Mouse (Mus musculus) stomach, embryonic 14.5 days (tissue): ENCODE results near the gene Olfr459. TPM values are rescaled to one million over a fixed set of nuclear protein-coding genes. Genes with fewer than 3 reads are reported as not detected.

Experiments used
- ATAC-seq: fragments of 200-750 bp; cut with Nextera tagmentation; 2 replicates; pipeline ENCODE4 v1.8.0; 2017; ENCODE audit warnings: low read depth, moderate TSS enrichment; ENCODE audit not compliant: insufficient number of reproducible peaks, insufficient read depth, low FRiP score
- H3K27ac ChIP-seq: fragments of 300-500 bp; sonication (generic); 2 replicates; pipeline ENCODE4 v1.5.1; 2014; ENCODE audit warnings: mild to moderate bottlenecking, low read length, moderate library complexity, mixed read lengths
- H3K27me3 ChIP-seq: fragments of 300-500 bp; sonication (generic); 2 replicates; pipeline ENCODE4 v1.6.1; 2014; ENCODE audit warnings: low read length, control low read depth, mixed read lengths; ENCODE audit not compliant: control insufficient read depth, insufficient read depth
- H3K36me3 ChIP-seq: fragments of 300-500 bp; sonication (generic); 2 replicates; pipeline ENCODE4 v1.6.1; 2014; ENCODE audit warnings: mild to moderate bottlenecking, control low read depth, low read length, moderate library complexity, mixed read lengths; ENCODE audit not compliant: control insufficient read depth, insufficient read depth
- H3K4me1 ChIP-seq: fragments of 300-500 bp; sonication (generic); 2 replicates; pipeline ENCODE4 v1.6.1; 2014; ENCODE audit warnings: low read length, control low read depth, mixed read lengths; ENCODE audit not compliant: control insufficient read depth, insufficient read depth
- H3K4me2 ChIP-seq: fragments of 300-500 bp; sonication (generic); replicated peaks from 2 replicates; pipeline ENCODE4 v1.6.1; 2014; ENCODE audit warnings: low read depth, low read length, control low read depth
- H3K4me3 ChIP-seq: fragments of 300-500 bp; sonication (generic); 2 replicates; pipeline ENCODE4 v1.5.1; 2014; ENCODE audit warnings: low read depth, low read length, control low read depth
- H3K9ac ChIP-seq: fragments of 300-500 bp; sonication (generic); replicated peaks from 2 replicates; pipeline ENCODE4 v1.6.1; 2014; ENCODE audit warnings: low read depth, mild to moderate bottlenecking, control low read depth, low read length, moderate library complexity, mixed read lengths
- H3K9me3 ChIP-seq: fragments of 300-500 bp; sonication (generic); 2 replicates; pipeline ENCODE4 v1.6.1; 2016; ENCODE audit warnings: low read depth, low read length, control low read depth; ENCODE audit not compliant: control insufficient read depth
- WGBS: fragments of 180-500 bp; shearing (Covaris S2); extraction: QIAGEN DNeasy Blood & Tissue Kit; methylation state at CpG from one replicate; pipeline ENCODE4 v1.1.7; 2014; 5-methylcytosine and 5-hydroxymethylcytosine counted together
- polyA plus RNA-seq: library from polyadenylated mRNA; unstranded; fragments of >200 nt; fragmentation: Nextera tagmentation; extraction: Ambion mirVana; gene quantifications from 2 replicates; pipeline ENCODE4 v1.2.1, GENCODE M21; 2014

Olfr459 gene
- polyA plus RNA-seq, 1 experiment from 2014 or later = not detected

GRCm38 (mm10) chr6:41758421-41758820 is 16.6 kb downstream of the Olfr459 start:
- Histone ChIP-seq H3K4me3 (no peak overlapping the region), H3K9ac (no peak overlapping the region), H3K27me3 (no peaks in the 10 kb centered on the region), H3K36me3 (no peaks in the 10 kb centered on the region), H3K4me1 (no peaks in the 10 kb centered on the region), H3K4me2 (no peak overlapping the region), H3K9me3 (no peaks in the 10 kb centered on the region), H3K27ac (no peak overlapping the region)
- no peak for ATAC-seq
- 74% methylated on average over 1 of the region's 1 CpGs for WGBS

- no peak overlapping the region for H3K4me2 ChIP-seq
- H3K9ac ChIP-seq = no peak overlapping the region
- ATAC-seq = no peak
- no peak overlapping the region for H3K27ac ChIP-seq
- no peaks in the 10 kb centered on the region for H3K4me1 ChIP-seq
- H3K36me3 ChIP-seq = no peaks in the 10 kb centered on the region
- no peaks in the 10 kb centered on the region for H3K9me3 ChIP-seq
- no peak overlapping the region for H3K4me3 ChIP-seq
- 72% methylated on average over 3 of the region's 3 CpGs for WGBS
- no peaks in the 10 kb centered on the region for H3K27me3 ChIP-seq
These were observed 17.8 kb downstream of the Olfr459 start for GRCm38 (mm10) chr6:41757199-41757598.

DNA sequence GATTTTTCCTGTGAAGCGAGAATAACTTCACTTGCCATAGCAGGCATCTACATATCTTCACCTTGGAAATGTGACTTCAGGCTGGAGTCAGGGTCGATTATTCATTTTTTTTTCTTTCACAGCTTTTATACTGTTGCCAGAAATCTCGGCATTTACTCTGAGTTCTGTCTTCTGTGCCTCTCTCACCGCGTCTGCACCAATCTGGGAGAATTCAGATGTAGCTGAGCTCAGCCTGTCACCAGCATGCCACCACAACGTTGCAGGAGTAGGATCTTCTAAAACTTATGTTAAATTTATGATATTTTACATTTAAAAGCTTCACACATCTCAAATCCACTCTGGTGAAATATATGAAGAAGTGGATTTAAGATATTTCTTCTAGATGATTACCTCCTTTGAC is 20.4 kb downstream of the Olfr459 start:
- H3K27me3 ChIP-seq = no peaks in the 10 kb centered on the region
- H3K36me3 ChIP-seq = no peaks in the 10 kb centered on the region
- no peak for ATAC-seq
- H3K4me2 ChIP-seq = no peak overlapping the region
- WGBS = 63% methylated on average over 6 of the region's 6 CpGs
- H3K4me3 ChIP-seq = no peak overlapping the region
- H3K27ac ChIP-seq = no peak overlapping the region
- H3K9ac ChIP-seq = no peak overlapping the region
- no peaks in the 10 kb centered on the region for H3K4me1 ChIP-seq
- H3K9me3 ChIP-seq = no peaks in the 10 kb centered on the region

DNA sequence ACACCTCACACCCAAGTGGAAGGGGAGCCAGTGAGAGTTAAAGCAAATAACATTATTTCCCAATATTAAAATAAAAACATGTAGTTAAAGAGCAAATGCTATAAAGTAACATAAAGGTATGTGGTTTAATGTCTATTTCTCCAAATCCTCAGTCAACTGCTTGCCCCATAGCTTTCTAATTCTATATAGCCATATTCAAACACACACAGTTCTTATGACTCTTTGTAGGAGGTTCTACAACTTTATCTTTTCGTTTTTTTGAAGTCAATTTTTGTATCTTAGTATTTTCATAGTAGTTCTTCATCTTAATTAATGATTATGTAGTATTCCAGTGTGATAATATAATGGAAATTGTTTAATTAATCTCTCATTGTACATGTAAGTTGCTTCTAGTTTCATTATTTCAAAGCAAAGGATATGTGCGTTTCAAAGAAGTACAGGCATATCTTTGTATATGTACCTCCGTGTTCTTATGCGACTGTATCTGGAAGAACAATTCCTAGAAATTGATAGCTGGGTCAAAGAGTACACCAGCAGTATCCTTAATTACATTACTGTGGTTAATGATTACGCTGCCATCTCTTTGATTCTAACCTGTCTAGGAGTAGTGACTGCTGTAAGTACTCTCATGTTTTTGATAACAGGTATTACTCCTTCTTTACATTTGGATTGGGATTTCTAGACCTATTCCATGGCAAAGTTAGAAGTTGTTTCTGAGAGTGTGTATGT is 30.1 kb downstream of the Olfr459 start:
- Histone ChIP-seq H3K27ac (no peak overlapping the region), H3K4me2 (no peak overlapping the region), H3K27me3 (no peaks in the 10 kb centered on the region), H3K36me3 (no peaks in the 10 kb centered on the region), H3K4me3 (no peak overlapping the region), H3K9ac (no peak overlapping the region), H3K9me3 (no peaks in the 10 kb centered on the region), H3K4me1 (no peaks in the 10 kb centered on the region)
- 63% methylated on average over 5 of the region's 5 CpGs for WGBS
- no peak for ATAC-seq

DNA sequence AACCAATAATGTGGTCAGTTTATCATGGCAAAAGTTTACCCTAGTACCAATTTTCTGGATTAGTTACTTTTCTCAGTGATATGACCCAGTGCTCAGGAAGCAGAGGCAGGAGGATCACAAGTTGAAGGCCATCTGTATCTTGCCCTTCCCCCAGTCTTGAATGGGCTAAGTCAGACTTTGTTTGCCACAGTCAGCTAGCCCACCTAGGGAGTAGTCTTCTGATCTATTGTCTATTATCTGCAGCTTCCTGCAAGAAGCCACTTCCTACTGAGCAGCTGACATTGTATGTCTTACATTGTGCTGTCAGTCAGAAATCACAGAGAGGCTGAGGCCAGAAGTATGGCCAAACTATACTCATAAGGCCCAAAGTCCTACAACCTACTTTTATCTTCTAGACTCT is 33.9 kb downstream of the Olfr459 start:
- Histone ChIP-seq H3K9ac (no peak overlapping the region), H3K27ac (no peak overlapping the region), H3K4me1 (no peaks in the 10 kb centered on the region), H3K36me3 (no peaks in the 10 kb centered on the region), H3K27me3 (no peaks in the 10 kb centered on the region), H3K4me3 (no peak overlapping the region), H3K9me3 (no peaks in the 10 kb centered on the region), H3K4me2 (no peak overlapping the region)
- no peak for ATAC-seq

DNA sequence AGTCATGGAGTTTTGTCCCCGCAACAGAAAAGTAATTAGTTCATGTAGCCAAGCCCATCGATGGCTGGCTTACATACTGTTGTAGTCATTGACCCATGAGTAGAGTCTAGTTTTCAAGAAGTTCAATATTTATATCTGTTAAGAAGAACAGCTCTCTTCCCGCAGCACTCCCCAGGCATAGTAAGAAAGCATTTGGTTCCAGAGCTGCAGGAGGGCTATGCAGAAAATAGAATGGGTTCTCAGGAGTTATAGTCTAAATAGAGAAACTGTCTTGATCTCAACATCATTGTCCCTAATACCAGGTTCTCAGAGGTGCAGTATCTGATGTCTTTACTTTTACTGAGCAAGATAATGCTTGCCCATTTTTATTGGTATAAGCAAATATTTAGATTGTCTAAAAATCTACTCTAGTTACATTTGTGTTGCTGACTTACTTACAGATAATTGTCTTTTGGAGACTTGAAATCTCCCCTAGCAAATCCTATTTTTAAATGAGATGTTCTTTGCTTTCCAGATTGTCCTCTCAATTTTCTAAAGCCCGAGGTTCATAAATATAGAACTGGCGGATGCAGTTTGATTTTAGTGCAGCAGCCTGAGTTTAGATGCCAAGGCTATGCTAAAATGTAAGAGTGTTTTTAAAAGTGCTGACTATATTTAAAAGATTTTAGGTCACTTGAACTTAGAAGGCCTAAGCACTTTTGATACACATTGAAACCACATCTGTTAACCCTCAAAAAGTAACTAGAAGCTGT is 40.1 kb downstream of the Olfr459 start:
- Histone ChIP-seq H3K4me3 (no peak overlapping the region), H3K9ac (no peak overlapping the region), H3K9me3 (no peaks in the 10 kb centered on the region), H3K4me1 (no peaks in the 10 kb centered on the region), H3K27ac (no peak overlapping the region), H3K4me2 (no peak overlapping the region), H3K27me3 (no peaks in the 10 kb centered on the region), H3K36me3 (no peaks in the 10 kb centered on the region)
- ATAC-seq = no peak
- WGBS = 88% methylated on average over 5 of the region's 5 CpGs

- no peaks in the 10 kb centered on the region for H3K9me3 ChIP-seq
- ATAC-seq = no peak
- H3K9ac ChIP-seq = no peak overlapping the region
- H3K27ac ChIP-seq = no peak overlapping the region
- no peaks in the 10 kb centered on the region for H3K27me3 ChIP-seq
- H3K4me3 ChIP-seq = no peak overlapping the region
- WGBS = 89% methylated on average over 1 of the region's 1 CpGs
- H3K4me1 ChIP-seq = no peaks in the 10 kb centered on the region
- H3K4me2 ChIP-seq = no peak overlapping the region
- no peaks in the 10 kb centered on the region for H3K36me3 ChIP-seq
These were observed 46.9 kb downstream of the Olfr459 start for GRCm38 (mm10) chr6:41727989-41728609.

- WGBS = 89% methylated on average over 2 of the region's 2 CpGs
- no peak overlapping the region for H3K27ac ChIP-seq
- no peak for ATAC-seq
- no peaks in the 10 kb centered on the region for H3K36me3 ChIP-seq
- H3K9me3 ChIP-seq = no peaks in the 10 kb centered on the region
- no peaks in the 10 kb centered on the region for H3K4me1 ChIP-seq
- H3K9ac ChIP-seq = no peak overlapping the region
- H3K4me2 ChIP-seq = no peak overlapping the region
- no peaks in the 10 kb centered on the region for H3K27me3 ChIP-seq
- H3K4me3 ChIP-seq = no peak overlapping the region
These were observed 53.5 kb downstream of the Olfr459 start for GRCm38 (mm10) chr6:41721430-41721829.
